Mouse (Mus musculus) stomach, postnatal 0 days (tissue): ENCODE results near the gene Napepld. TPM values are rescaled to one million over a fixed set of nuclear protein-coding genes. Genes with fewer than 3 reads are reported as not detected.

Experiments
- ATAC-seq: fragments of 200-750 bp; cut with Nextera tagmentation; 2 replicates; pipeline ENCODE4 v1.8.0; 2017; ENCODE audit not compliant: low FRiP score, low TSS enrichment
- DNase-seq: peaks from one replicate; pipeline ENCODE4 v3.0.0-alpha.2; 2016; ENCODE audit warnings: low spot score
- H3K27ac ChIP-seq: fragments of 300-500 bp; sonication (generic); replicated peaks from 2 replicates; pipeline ENCODE4 v1.5.1; 2014; ENCODE audit warnings: mild to moderate bottlenecking, control low read depth
- H3K27me3 ChIP-seq: fragments of 300-500 bp; sonication (generic); 2 replicates; pipeline ENCODE4 v1.6.1; 2014; ENCODE audit warnings: low read length; ENCODE audit not compliant: control insufficient read depth, insufficient read depth
- H3K36me3 ChIP-seq: fragments of 300-500 bp; sonication (generic); 2 replicates; pipeline ENCODE4 v1.6.1; 2014; ENCODE audit warnings: low read length, mixed read lengths; ENCODE audit not compliant: control insufficient read depth, insufficient read depth
- H3K4me1 ChIP-seq: fragments of 300-500 bp; sonication (generic); replicated peaks from 2 replicates; pipeline ENCODE4 v1.6.1; 2014; ENCODE audit warnings: antibody characterized with exemption; ENCODE audit not compliant: control insufficient read depth, insufficient read depth
- H3K4me2 ChIP-seq: fragments of 300-500 bp; sonication (generic); replicated peaks from 2 replicates; pipeline ENCODE4 v1.6.1; 2014; ENCODE audit warnings: low read depth, mild to moderate bottlenecking, control low read depth, moderate library complexity
- H3K4me3 ChIP-seq: fragments of 300-500 bp; sonication (generic); 2 replicates; pipeline ENCODE4 v1.5.1; 2014; ENCODE audit warnings: low read depth, low read length, control low read depth
- H3K9ac ChIP-seq: fragments of 300-500 bp; sonication (generic); 2 replicates; pipeline ENCODE4 v1.6.1; 2014; ENCODE audit warnings: mild to moderate bottlenecking, low read length, control low read depth, mixed read lengths
- H3K9me3 ChIP-seq: fragments of 300-500 bp; sonication (generic); 2 replicates; pipeline ENCODE4 v1.6.1; 2016; ENCODE audit warnings: low read length; ENCODE audit not compliant: control insufficient read depth
- CTCF ChIP-seq: IDR thresholded peaks from 2 replicates; pipeline ENCODE4 v1.5.1; 2016; ENCODE audit warnings: antibody characterized with exemption, low read depth, mild to moderate bottlenecking, moderate library complexity
- EP300 ChIP-seq: optimal IDR thresholded peaks from 2 replicates; pipeline ENCODE3; 2016; ENCODE audit warnings: antibody characterized with exemption
- WGBS: fragments of 180-500 bp; shearing (Covaris S2); extraction: QIAGEN DNeasy Blood & Tissue Kit; methylation state at CpG from one replicate; pipeline ENCODE4 v1.1.7; 2014; 5-methylcytosine and 5-hydroxymethylcytosine counted together
- polyA plus RNA-seq: library from polyadenylated mRNA; unstranded; fragments of >200 nt; fragmentation: Nextera tagmentation; extraction: Ambion mirVana; gene quantifications from 2 replicates; pipeline ENCODE4 v1.2.1, GENCODE M21; 2015

Napepld gene
- polyA plus RNA-seq, 1 experiment from 2014 or later: 3.3 TPM

- H3K27ac ChIP-seq: no peak overlapping the region
- no peaks in the 10 kb centered on the region for H3K27me3 ChIP-seq
- H3K4me1 ChIP-seq: no peaks in the 10 kb centered on the region
- no peak overlapping the region for H3K9ac ChIP-seq
- H3K4me3 ChIP-seq: no peak overlapping the region
- WGBS: 45% methylated on average over 3 of the region's 3 CpGs
- ATAC-seq: no peak
- TF ChIP-seq CTCF (no peak), EP300 (no peak)
- DNase-seq: no peak
- no peaks in the 10 kb centered on the region for H3K36me3 ChIP-seq
- H3K9me3 ChIP-seq: no peaks in the 10 kb centered on the region
- no peak overlapping the region for H3K4me2 ChIP-seq
Observed at GRCm38 (mm10) chr5:21693372-21693870, 7.8 kb downstream of the Napepld start.

GRCm38 (mm10) chr5:21692230-21692629, 9.0 kb downstream of the Napepld start:
- Histone ChIP-seq H3K4me2 (no peak overlapping the region), H3K9me3 (no peaks in the 10 kb centered on the region), H3K36me3 (no peaks in the 10 kb centered on the region), H3K4me3 (no peak overlapping the region), H3K9ac (no peak overlapping the region), H3K27me3 (no peaks in the 10 kb centered on the region), H3K27ac (no peak overlapping the region), H3K4me1 (no peaks in the 10 kb centered on the region)
- TF ChIP-seq CTCF (no peak), EP300 (no peak)
- 85% methylated on average over 5 of the region's 5 CpGs for WGBS
- DNase-seq: no peak
- no peak for ATAC-seq

DNA sequence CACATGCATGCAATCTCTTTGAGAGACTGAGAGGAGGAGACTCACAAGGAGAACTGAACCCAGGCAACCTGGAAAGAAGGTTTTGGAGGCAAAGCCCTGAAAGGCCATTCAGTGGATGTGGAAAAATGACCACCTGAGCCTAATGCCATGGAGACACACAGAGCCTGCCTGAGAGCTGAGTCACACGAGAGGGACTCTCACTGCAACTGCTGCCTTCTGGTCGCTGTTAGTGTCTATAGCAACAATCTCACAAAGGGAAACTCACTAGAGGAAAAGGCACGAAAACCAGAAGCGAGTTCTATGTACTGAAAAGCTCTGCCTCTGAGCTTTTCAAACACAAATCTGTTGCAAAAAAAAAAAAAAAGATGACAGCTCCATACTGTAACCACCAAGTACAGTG, 14.2 kb downstream of the Napepld start:
- TF ChIP-seq EP300 (no peak), CTCF (no peak)

GRCm38 (mm10) chr5:21685001-21685400, 16.2 kb downstream of the Napepld start:
- Histone ChIP-seq H3K4me3 (no peak overlapping the region), H3K4me1 (no peaks in the 10 kb centered on the region), H3K9ac (no peak overlapping the region), H3K27ac (no peak overlapping the region), H3K27me3 (no peaks in the 10 kb centered on the region), H3K4me2 (no peak overlapping the region), H3K36me3 (no peaks in the 10 kb centered on the region), H3K9me3 (no peaks in the 10 kb centered on the region)
- DNase-seq (no peak), ATAC-seq (no peak)
- 61% methylated on average over 10 of the region's 10 CpGs for WGBS
- no peak for TF ChIP-seq CTCF
- no peak for TF ChIP-seq EP300

More for the DNA sequence above, 14.2 kb downstream of the Napepld start:
- WGBS: 46% methylated on average over 4 of the region's 4 CpGs
- ATAC-seq (peak; percentile 88; the same call in 1 of the 2 replicates), DNase-seq (peak; percentile 49)
- H3K27ac ChIP-seq: no peak overlapping the region
- no peak overlapping the region for H3K4me2 ChIP-seq
- no peak overlapping the region for H3K4me3 ChIP-seq
- no peaks in the 10 kb centered on the region for H3K36me3 ChIP-seq
- H3K9ac ChIP-seq: no peak overlapping the region
- no peaks in the 10 kb centered on the region for H3K4me1 ChIP-seq
- no peaks in the 10 kb centered on the region for H3K27me3 ChIP-seq
- no peaks in the 10 kb centered on the region for H3K9me3 ChIP-seq

- TF ChIP-seq CTCF (no peak), EP300 (no peak)
- WGBS: 93% methylated on average over 9 of the region's 9 CpGs
- no peaks in the 10 kb centered on the region for H3K36me3 ChIP-seq
Observed at GRCm38 (mm10) chr5:21683811-21684210, 17.4 kb downstream of the Napepld start.

GRCm38 (mm10) chr5:21680940-21681339, 20.3 kb downstream of the Napepld start:
- TF ChIP-seq EP300 (no peak), CTCF (no peak)
- Histone ChIP-seq H3K4me2 (no peak overlapping the region), H3K4me3 (no peak overlapping the region), H3K36me3 (no peaks in the 10 kb centered on the region), H3K27me3 (no peaks in the 10 kb centered on the region), H3K9me3 (no peaks in the 10 kb centered on the region), H3K4me1 (no peaks in the 10 kb centered on the region), H3K27ac (no peak overlapping the region), H3K9ac (no peak overlapping the region)
- 55% methylated on average over 5 of the region's 5 CpGs for WGBS
- peak; percentile 45 for ATAC-seq
- no peak for DNase-seq

More at GRCm38 (mm10) chr5:21683811-21684210, 17.4 kb downstream of the Napepld start:
- Histone ChIP-seq H3K27ac (no peak overlapping the region), H3K9me3 (no peaks in the 10 kb centered on the region), H3K4me1 (no peaks in the 10 kb centered on the region), H3K4me3 (no peak overlapping the region), H3K27me3 (no peaks in the 10 kb centered on the region), H3K4me2 (no peak overlapping the region), H3K9ac (no peak overlapping the region)
- ATAC-seq (no peak), DNase-seq (no peak)
